ENCODE assay signal across 24 mouse cellular contexts in genomic region chr12:81568374-81568773, GRCm38 (mm10). TPM values are rescaled to one million over a fixed set of nuclear protein-coding genes. Genes with fewer than 3 reads are reported as not detected.
"Had no signal": no experiment of that assay in that cellular context is flagged by ENCODE, and none has a peak within 500 bp of the region (broad histone marks: within the 10 kb centered on the region; RNA-seq: fewer than 3 reads in every experiment).

Adam21 (minus strand) TSS chr12:81568474.

- H3K4me2 ChIP-seq: heart, embryonic 12.5 days; hindbrain, embryonic 12.5 days; hindbrain, embryonic 14.5 days; intestine, embryonic 15.5 days; limb, embryonic 12.5 days had no signal

- H3K4me3 ChIP-seq: gastrocnemius, adult 2 months; heart, embryonic 10.5 days; heart, embryonic 12.5 days; hindbrain, embryonic 10.5 days; hindbrain, embryonic 12.5 days; intestine, embryonic 15.5 days; layer of hippocampus, adult 2 months; left cerebral cortex, adult 2 months; limb, embryonic 10.5 days; limb, embryonic 12.5 days had no signal

- H3K27me3 ChIP-seq: heart, embryonic 12.5 days; hindbrain, embryonic 12.5 days; intestine, embryonic 15.5 days; limb, embryonic 12.5 days had no signal

- H3K36me3 ChIP-seq: intestine, embryonic 15.5 days had no signal

- H3K27ac ChIP-seq: gastrocnemius, adult 2 months; heart, embryonic 10.5 days; hindbrain, embryonic 10.5 days; hindbrain, embryonic 12.5 days; hindbrain, embryonic 14.5 days; intestine, embryonic 15.5 days; layer of hippocampus, adult 2 months; left cerebral cortex, adult 2 months; limb, embryonic 10.5 days; limb, embryonic 12.5 days had no signal

- ATAC-seq: hindbrain, embryonic 16.5 days; inflammation-experienced regulatory T-cells, adult 6 months; intestine, embryonic 15.5 days; intestine, postnatal 0 days had no signal

- DNase-seq: gastrocnemius, adult 2 months; gastrocnemius, postnatal 10 days; gastrocnemius, postnatal 25 days; heart, adult 18-20 months; heart, postnatal 10 days; heart, postnatal 4 days; kidney, adult 18-20 months; kidney, adult 8-10 months; kidney, postnatal 10 days; kidney, postnatal 25 days; kidney, postnatal 4 days had no signal

- H3K9ac ChIP-seq: heart, embryonic 12.5 days; hindbrain, embryonic 12.5 days; hindbrain, embryonic 14.5 days; intestine, embryonic 15.5 days; limb, embryonic 12.5 days had no signal

- H3K9me3 ChIP-seq: heart, embryonic 10.5 days; heart, embryonic 12.5 days; hindbrain, embryonic 10.5 days; hindbrain, embryonic 12.5 days; intestine, embryonic 15.5 days; limb, embryonic 10.5 days; limb, embryonic 12.5 days had no signal

- H3K4me1 ChIP-seq: heart, embryonic 10.5 days; heart, embryonic 12.5 days; hindbrain, embryonic 10.5 days; hindbrain, embryonic 12.5 days; intestine, embryonic 15.5 days; limb, embryonic 10.5 days; limb, embryonic 12.5 days had no signal

RNA-seq across cellular contexts. Expression of gene Adam21, which starts in this region (rescaled TPM):
- polyA plus RNA-seq: intestine, postnatal 0 days had no signal
